In the genomic region with DNA sequence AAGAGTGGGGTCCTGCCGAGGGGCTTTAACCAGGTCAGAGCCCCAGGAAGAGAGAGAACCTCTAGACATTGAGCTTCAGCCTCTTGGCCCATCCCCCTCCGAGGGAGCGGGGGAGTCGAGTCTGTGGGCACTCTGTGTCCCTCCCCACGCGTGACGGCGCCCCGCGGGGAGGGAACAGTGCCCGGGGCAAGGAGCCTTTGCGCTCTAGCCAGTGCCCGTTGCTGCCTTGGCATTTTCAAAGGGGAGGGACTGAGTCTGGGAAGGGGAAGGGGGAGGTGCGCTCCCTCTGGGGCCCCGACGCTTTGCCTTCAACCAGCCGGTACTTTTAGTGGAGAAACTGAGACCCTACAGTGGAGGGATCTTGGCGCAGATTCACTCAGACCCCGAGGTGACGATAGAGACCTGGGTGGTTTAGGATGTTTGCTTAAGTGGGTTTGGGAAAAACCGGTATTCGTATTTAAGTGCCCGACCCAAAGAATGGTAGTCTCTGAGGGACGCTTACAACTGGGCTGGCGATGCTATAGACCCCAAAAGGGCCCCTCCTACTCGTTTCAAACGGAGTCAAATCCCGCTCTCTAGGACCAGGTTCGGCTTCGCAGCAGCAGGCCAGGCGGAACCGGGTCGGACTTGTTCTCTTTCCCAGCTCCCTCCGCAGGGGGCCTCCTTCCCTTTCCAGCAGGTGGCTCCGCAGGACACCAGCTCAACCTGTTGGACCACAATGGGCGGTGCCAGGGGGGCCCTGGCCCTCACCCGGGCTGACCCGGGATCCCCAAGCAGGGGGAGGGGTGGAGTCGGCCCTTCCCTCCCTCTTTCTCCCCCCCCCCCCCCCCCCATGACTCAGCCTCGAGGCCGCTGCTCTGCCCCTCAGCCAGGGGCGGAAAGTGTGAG, we compare ENCODE assay signal across 7 mouse cellular contexts. TPM values are rescaled to one million over a fixed set of nuclear protein-coding genes. Genes with fewer than 3 reads are reported as not detected.
DNase-seq lines count a peak whose midpoint lies in the region; ATAC-seq lines count a peak whose summit lies in the region.

A gene (minus strand): TSS at position 771 of the 888 bp plus-strand sequence.

- peak; percentile 66 for ATAC-seq in hindbrain, embryonic 11.5 days (ENCODE audit: low FRiP score)

- DNase-seq in T-cell, adult 2 months (ENCODE audit: low spot score): peak; percentile 45
- peak; percentile 86 for DNase-seq in cerebellum, adult 8-10 months
- no peak for DNase-seq in frontal cortex, adult 2 months (ENCODE audit: extremely low spot score in 1 of 2, low spot score in 1 of 2)
- DNase-seq in hindbrain, embryonic 11.5 days (ENCODE audit: low spot score): peak; percentile 76
- peak; percentile 65 to 67 for DNase-seq in layer of hippocampus, postnatal 36 days
- peak; percentile 88 to 92 for DNase-seq in lung, postnatal 4 days
- peak; percentile 73 for DNase-seq in retina, embryonic 14.5 days (ENCODE audit: low spot score)

- peak within 1 kb of the TSS; percentile 46 for H3K4me3 ChIP-seq in hindbrain, embryonic 11.5 days (ENCODE audit: low read depth, low read length)

- H3K9me3 ChIP-seq in hindbrain, embryonic 11.5 days (ENCODE audit: control insufficient read depth, low read length): no peaks in the 10 kb centered on the region

- H3K9ac ChIP-seq in hindbrain, embryonic 11.5 days (ENCODE audit: low read depth, low read length): peak within 1 kb of the TSS; percentile 55

- H3K36me3 ChIP-seq in hindbrain, embryonic 11.5 days (ENCODE audit: control insufficient read depth, insufficient read depth, low read length): no peaks in the 10 kb centered on the region

- H3K27me3 ChIP-seq in hindbrain, embryonic 11.5 days (ENCODE audit: control insufficient read depth, insufficient read depth, low read length): peaks cover 16% of the 10 kb centered on the region

- peak within 1 kb of the TSS; percentile 95 for H3K4me2 ChIP-seq in hindbrain, embryonic 11.5 days (replicated peaks; ENCODE audit: low read depth, low read length)

- WGBS in hindbrain, embryonic 11.5 days: under 1% methylated on average over 41 of the region's 42 CpGs

- peak within 1 kb of the TSS; percentile 77 for H3K27ac ChIP-seq in hindbrain, embryonic 11.5 days (ENCODE audit: low read depth, low read length)

- H3K4me1 ChIP-seq in hindbrain, embryonic 11.5 days (replicated peaks; ENCODE audit: control insufficient read depth, insufficient read depth, low read length): peaks cover 25% of the 10 kb centered on the region

RNA-seq across cellular contexts. Expression of the gene that starts here (rescaled TPM):
- 15.2 and 15.3 TPM in 2 replicates for polyA plus RNA-seq in frontal cortex, adult 2 months (2012; rRNA removed)
- polyA plus RNA-seq in hindbrain, embryonic 11.5 days (2014; fragmentation: Nextera tagmentation; extraction: Ambion mirVana): 0.47 and 1.2 TPM in 2 replicates
- 10 to 100 TPM; 15.1 to 16.1 TPM for total RNA-seq in layer of hippocampus, postnatal 36 days (2021)

Comparison
In these comparisons a context has a peak if more than half of its experiments do, and no peak if none do; other contexts are left out.
1. DNase-seq: peak in T-cell, adult 2 months (single experiment), cerebellum, adult 8-10 months (single experiment), hindbrain, embryonic 11.5 days (single experiment), layer of hippocampus, postnatal 36 days (2 of 2), lung, postnatal 4 days (2 of 2) and retina, embryonic 14.5 days (single experiment); none in frontal cortex, adult 2 months (0 of 2).